Mouse (Mus musculus): ENCODE measurements around the gene Slc6a17. TPM values are rescaled to one million over a fixed set of nuclear protein-coding genes. Genes with fewer than 3 reads are reported as not detected.

Slc6a17 gene
- total RNA-seq, 2 experiments from 2014 or later, result not detected

DNA sequence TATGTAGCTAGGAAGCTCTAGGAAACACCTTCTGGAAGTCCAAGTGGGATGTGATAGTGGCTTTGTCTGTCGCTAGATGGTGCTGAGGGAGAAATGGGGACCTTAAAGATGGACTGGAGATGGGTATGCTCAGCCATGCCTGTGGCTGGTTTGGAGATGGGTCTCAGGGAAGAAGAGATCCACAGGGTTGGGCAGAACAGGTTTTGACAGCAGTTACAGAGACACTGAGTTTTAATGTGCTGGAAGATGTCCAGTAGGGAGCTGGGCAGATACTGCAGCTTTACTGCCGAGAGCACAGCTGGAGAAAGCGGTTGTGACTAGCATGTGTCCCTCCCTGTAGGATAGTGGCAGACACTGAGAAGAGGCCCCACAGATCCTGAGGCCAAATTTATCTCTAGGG lies 37.2 kb downstream of the Slc6a17 start:
- peak; percentile 59 for ATAC-seq (replicated peaks; ENCODE audit: poor library complexity, severe bottlenecking)

DNA sequence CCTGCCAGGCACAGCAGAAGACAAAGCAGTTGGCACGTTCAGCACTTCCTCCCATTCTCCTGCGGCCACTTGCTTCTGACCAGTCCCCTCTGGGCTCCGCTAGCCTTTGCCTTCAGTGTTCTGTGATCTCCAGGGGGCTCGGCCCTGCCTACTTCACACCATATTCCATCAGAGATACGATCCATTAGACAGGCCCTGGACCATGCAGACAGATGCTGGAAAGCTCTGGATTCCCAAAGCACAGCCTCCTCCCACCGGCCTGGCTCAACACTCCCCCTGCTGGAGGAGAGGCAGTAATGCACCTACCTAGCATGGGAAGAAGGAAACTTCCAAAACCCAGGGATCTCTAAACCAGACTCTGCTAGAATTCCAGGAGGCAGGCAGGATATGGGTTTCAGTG lies 45.6 kb downstream of the Slc6a17 start:
- ATAC-seq (replicated peaks; ENCODE audit: poor library complexity, severe bottlenecking), result peak; percentile 76

GRCm38 (mm10) chr3:107469059-107469458 lies 48.8 kb downstream of the Slc6a17 start:
- no peak for ATAC-seq (replicated peaks; ENCODE audit: poor library complexity, severe bottlenecking)

DNA sequence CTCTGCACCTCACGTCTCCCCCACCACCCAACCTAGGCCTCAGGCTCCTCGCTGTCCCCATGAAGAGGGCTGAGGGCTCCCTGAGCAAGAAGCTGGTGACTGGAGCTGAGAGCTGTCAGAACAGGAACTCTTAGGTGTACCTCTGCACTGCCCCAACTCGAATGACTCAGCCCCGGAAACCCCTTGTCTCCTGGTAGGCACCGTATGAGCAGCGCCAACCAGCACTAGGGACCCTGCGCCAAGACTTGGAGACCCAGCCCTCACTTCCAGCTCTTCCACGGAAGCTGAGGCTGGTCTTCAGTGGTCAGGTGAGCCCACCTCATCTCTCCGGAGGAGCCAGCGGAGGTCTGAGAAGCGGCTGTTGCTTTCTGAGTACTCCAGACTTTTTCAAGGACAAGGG lies 49.7 kb downstream of the Slc6a17 start:
- no peak for ATAC-seq (replicated peaks; ENCODE audit: poor library complexity, severe bottlenecking)

- peak; percentile 61 for ATAC-seq (replicated peaks; ENCODE audit: poor library complexity, severe bottlenecking)
Measured at GRCm38 (mm10) chr3:107466577-107466976, 51.2 kb downstream of the Slc6a17 start.

DNA sequence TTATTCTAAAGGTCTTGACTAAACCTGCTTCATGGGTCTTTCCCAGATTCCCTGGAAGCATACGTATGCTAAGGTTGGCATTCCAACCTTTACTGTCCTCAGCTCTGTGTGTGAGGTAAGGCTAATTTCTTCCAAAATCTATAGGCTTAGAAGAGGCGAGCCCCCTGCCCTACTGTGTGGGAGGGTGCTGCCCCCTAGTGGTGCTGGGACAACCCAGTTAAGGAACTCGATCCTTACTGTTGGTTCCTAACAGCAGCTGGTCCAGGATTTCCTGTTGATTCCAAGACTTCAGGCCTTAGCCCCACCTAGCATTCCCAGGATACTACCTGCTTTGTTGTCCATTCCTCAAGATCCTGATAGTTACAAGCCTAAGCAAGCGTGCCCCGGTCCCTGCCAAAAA lies 55.7 kb downstream of the Slc6a17 start:
- ATAC-seq (replicated peaks; ENCODE audit: poor library complexity, severe bottlenecking), result peak; percentile 48

DNA sequence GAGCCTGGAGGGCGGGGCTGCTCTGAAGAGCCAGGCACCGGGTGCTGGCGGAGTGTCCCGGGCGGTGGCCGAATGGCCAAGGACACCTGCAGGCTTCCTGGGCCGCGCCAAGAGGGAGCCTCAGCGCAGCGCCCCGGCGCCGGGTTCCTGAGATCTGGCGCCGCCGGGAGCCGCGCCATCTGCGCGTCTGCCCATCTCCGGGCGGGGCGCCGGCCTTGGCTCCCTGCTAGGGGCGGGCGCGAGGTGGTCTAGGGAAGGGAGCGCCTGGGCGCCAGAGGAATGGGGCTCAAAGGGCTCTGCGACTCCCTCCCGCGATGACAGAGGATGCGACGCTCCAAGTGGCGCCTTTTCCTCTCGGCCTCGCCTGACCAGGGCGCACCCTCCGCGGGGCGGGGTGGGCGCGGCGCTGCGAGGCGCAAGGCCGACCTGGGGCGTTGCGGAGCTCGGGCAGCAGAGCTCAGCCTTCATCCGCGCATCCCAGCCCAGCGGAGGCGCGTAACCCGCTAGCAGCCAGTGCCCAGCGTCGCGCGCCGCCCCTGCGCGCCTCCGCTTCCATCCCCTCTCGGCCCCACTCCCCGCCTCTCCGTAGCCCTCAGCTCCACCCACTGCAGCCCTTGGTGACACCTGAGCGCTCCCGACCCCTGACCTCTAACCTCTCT lies 57.9 kb downstream of the Slc6a17 start:
- 0 out of 2 replicates have a peak, but pooled peaks have one; percentile 10 for ATAC-seq (replicated peaks; ENCODE audit: poor library complexity, severe bottlenecking)

- ATAC-seq (replicated peaks; ENCODE audit: poor library complexity, severe bottlenecking), result 0 out of 2 replicates have a peak, but pooled peaks have one; percentile 5
Measured at GRCm38 (mm10) chr3:107459196-107459772, 58.5 kb downstream of the Slc6a17 start, which contains the start of gene Kcnc4. TSS of gene Kcnc4 (minus strand) at chr3:107459552.

GRCm38 (mm10) chr3:107458528-107459195 lies 59.2 kb downstream of the Slc6a17 start:
- no peak for ATAC-seq (replicated peaks; ENCODE audit: poor library complexity, severe bottlenecking)

GRCm38 (mm10) chr3:107458104-107458503 lies 59.7 kb downstream of the Slc6a17 start:
- ATAC-seq (replicated peaks; ENCODE audit: poor library complexity, severe bottlenecking), result no peak

GRCm38 (mm10) chr3:107454280-107454679 lies 63.5 kb downstream of the Slc6a17 start:
- ATAC-seq (replicated peaks; ENCODE audit: poor library complexity, severe bottlenecking), result no peak

GRCm38 (mm10) chr3:107446822-107447221 lies 71.0 kb downstream of the Slc6a17 start:
- no peak for ATAC-seq (replicated peaks; ENCODE audit: poor library complexity, severe bottlenecking)

GRCm38 (mm10) chr3:107443866-107444265 lies 74.0 kb downstream of the Slc6a17 start:
- ATAC-seq (replicated peaks; ENCODE audit: poor library complexity, severe bottlenecking), result no peak

DNA sequence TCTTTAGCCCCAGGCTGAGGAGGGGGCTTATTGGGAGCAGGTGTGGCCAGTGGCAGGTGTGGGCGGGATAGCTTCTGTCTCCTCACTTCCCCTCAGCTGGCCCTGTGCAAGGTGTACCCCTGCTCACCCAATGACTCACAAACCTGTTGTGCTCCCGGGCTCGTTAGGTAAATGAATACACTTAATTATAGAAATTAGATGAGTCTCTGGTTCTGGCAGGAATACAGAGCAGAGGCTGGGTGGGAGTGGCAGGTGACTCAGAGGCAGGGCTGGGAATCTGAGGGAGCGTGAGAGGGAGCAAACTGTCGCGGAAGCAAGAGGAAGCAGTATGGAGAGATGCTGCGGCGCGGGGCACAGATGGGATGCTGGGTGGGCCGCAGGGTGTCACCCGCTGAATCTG lies 75.6 kb downstream of the Slc6a17 start:
- no peak for ATAC-seq (replicated peaks; ENCODE audit: poor library complexity, severe bottlenecking)

DNA sequence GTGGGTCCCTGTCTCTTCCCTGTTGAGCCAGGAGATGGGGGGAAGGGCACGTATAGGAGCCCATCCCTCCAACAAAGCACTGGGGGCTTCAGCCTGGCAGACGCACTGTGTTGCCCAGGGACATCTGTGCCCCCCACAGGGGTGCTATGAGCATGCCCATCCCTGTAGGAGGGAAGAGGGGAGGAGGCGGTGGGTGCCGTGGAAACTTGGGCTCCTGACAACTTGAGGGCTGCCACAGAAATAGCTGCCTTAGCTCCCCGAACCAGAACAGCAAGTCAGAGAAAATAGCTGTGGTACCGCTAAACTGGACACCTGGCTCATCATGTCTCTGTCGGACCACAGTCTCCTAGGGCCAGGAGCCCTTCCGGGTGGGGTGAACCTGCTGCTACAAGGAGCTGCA lies 76.5 kb downstream of the Slc6a17 start:
- ATAC-seq (replicated peaks; ENCODE audit: poor library complexity, severe bottlenecking), result no peak

DNA sequence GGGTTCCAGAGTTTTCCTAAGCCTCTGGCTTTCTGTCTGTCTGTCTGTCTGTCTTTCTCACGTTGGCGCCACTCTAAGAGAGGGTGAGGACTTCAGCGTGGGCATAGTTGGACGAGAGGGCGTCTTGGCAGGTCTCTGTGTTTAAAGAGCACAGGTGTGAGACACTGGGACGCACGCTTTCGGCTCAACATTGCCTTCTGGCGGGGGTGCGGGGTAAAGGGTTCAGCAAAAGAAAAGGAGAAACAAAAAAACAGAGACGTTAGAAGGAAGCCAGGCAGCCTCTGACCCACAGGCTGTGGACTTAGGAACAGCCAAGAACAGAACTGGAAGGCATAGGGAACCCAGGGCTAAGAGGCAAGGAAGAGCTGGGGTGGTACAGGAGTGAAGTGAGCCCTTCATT lies 78.5 kb downstream of the Slc6a17 start:
- no peak for ATAC-seq (replicated peaks; ENCODE audit: poor library complexity, severe bottlenecking)

GRCm38 (mm10) chr3:107437666-107438065 lies 80.2 kb downstream of the Slc6a17 start:
- ATAC-seq (replicated peaks; ENCODE audit: poor library complexity, severe bottlenecking), result no peak

GRCm38 (mm10) chr3:107436434-107436833 lies 81.4 kb downstream of the Slc6a17 start:
- no peak for ATAC-seq (replicated peaks; ENCODE audit: poor library complexity, severe bottlenecking)

GRCm38 (mm10) chr3:107433614-107434013 lies 84.2 kb downstream of the Slc6a17 start:
- no peak for ATAC-seq (replicated peaks; ENCODE audit: poor library complexity, severe bottlenecking)

- no peak for ATAC-seq (replicated peaks; ENCODE audit: poor library complexity, severe bottlenecking)
Measured at GRCm38 (mm10) chr3:107431268-107431667, 86.5 kb downstream of the Slc6a17 start.

GRCm38 (mm10) chr3:107424258-107425041 lies 93.4 kb downstream of the Slc6a17 start:
- no peak for ATAC-seq (replicated peaks; ENCODE audit: poor library complexity, severe bottlenecking)

All from granulocyte monocyte progenitor cell, adult 5-6 weeks (primary cell).